Mouse (Mus musculus) lung, adult 2 months (tissue): ENCODE measurements around the gene Commd7. TPM values are rescaled to one million over a fixed set of nuclear protein-coding genes. Genes with fewer than 3 reads are reported as not detected.

Source experiments
- DNase-seq: peaks from one replicate; pipeline ENCODE4 v3.0.0; 2022
- H3K4me1 ChIP-seq: fragments of 200-500 bp; 2 replicates; pipeline ENCODE4 v1.6.1; 2011; ENCODE audit warnings: low read length; ENCODE audit not compliant: control insufficient read depth, insufficient read depth
- H3K4me3 ChIP-seq: fragments of 200-500 bp; replicated peaks from 2 replicates; pipeline ENCODE3; 2011; ENCODE audit warnings: low read depth, mild to moderate bottlenecking, control low read depth, low read length; ENCODE audit errors: extremely low read depth
- CTCF ChIP-seq: fragments of 200-500 bp; IDR thresholded peaks from 2 replicates; pipeline ENCODE4 v1.5.1; 2011; ENCODE audit warnings: mild to moderate bottlenecking, low read length, control low read depth; ENCODE audit not compliant: insufficient read depth
- POLR2A ChIP-seq: fragments of 200-500 bp; IDR thresholded peaks from 2 replicates; pipeline ENCODE4 v1.6.1; 2011; ENCODE audit warnings: low read depth, mild to moderate bottlenecking, control low read depth, low read length, borderline replicate concordance; ENCODE audit errors: extremely low read depth
- WGBS: fragments of 180-500 bp; shearing (Covaris S2); methylation state at CpG from one replicate; pipeline ENCODE4 v1.1.7; 2018; 5-methylcytosine and 5-hydroxymethylcytosine counted together
- polyA plus RNA-seq: library from polyadenylated mRNA; depleted of rRNA; stranded (reverse); fragments of >200 nt; gene quantifications from 2 replicates; pipeline ENCODE4 v1.2.3, GENCODE M21; 2012

The Commd7 gene
- polyA plus RNA-seq, 1 experiment, result 20.5 TPM

DNA sequence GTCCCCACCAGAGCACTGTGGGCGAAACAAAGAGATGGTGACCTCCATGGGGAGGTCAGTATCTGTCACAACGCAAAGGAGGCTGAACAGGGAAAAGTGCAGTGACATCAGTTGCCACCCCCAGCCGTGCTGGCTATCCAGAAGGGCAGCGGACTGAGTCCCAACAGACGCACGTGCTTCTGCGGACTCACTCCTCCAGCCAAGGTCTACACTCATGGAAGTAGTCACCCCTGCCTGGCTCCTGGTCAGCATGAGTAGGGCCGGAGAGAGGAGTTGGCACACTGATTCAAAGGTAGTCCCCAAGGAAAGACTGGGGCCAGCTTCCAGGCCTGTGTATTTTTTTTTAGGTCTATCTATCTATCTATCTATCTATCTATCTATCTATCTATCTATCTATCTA is 23.5 kb downstream of the Commd7 start:
- no peak overlapping the region for H3K4me3 ChIP-seq
- WGBS, result 78% methylated on average over 8 of the region's 8 CpGs
- 0 out of 2 replicates have a peak, but pooled peaks cover 3% of the 10 kb centered on the region for H3K4me1 ChIP-seq
- DNase-seq, result no peak
- no peak for TF ChIP-seq CTCF

DNA sequence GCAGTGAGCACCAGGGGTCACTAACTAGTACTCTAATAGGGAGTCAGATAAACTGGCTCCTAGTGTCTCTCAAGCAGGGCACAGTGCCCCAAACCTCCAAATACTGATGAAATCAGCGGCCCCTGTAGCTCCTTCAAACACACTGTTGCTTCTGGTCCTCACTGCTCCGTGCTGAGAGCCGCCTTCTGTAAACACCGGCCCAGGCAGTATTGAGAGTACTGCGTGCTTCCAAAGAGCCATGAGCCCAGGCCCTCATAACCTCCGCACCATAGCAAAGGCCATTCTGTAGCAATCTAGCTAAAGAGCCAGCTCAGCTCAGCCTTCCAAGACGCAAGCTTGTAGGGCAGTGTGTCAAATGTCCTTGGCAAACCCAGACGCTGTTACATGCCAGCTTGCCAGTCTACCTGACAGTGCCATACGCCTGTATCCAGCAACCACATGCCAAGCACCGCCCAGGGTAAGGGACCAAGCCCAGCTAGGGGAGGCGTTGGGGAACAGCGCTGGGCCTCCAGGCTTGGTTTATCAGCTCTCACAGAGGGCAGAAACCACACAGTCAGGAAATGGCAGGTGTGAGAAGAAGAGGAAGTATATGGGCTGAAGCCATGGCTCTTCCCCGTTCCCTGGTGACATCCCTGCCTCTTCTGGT is 24.6 kb downstream of the Commd7 start:
- TF ChIP-seq CTCF, result no peak
- DNase-seq, result peak; percentile 27
- Histone ChIP-seq H3K4me3 (no peak overlapping the region), H3K4me1 (0 out of 2 replicates have a peak, but pooled peaks cover 3% of the 10 kb centered on the region)
- WGBS, result 51% methylated on average over 13 of the region's 13 CpGs

DNA sequence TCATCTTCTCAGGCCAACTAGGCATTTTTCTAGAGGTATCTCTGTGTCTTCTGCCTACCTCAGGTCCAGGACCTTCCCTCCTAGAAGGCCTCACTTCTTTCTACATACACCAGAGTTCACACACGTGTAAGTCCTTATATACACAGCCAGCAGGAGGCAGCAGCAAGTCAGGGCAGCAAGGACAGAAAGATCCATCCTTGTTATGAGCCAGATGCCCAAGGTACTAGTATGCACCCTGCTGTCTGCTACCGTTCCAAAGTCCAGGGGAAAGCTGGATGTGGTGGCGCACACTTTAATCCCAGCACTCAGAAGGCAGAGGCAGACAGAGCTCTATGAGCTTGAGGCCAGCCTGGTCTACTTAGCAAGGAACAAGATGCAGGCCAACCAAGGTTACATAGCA is 26.2 kb downstream of the Commd7 start:
- no peak overlapping the region for H3K4me3 ChIP-seq
- 0 out of 2 replicates have a peak, but pooled peaks cover 3% of the 10 kb centered on the region for H3K4me1 ChIP-seq
- TF ChIP-seq POLR2A (no peak), CTCF (no peak)
- no peak for DNase-seq
- 81% methylated on average over 3 of the region's 3 CpGs for WGBS

DNA sequence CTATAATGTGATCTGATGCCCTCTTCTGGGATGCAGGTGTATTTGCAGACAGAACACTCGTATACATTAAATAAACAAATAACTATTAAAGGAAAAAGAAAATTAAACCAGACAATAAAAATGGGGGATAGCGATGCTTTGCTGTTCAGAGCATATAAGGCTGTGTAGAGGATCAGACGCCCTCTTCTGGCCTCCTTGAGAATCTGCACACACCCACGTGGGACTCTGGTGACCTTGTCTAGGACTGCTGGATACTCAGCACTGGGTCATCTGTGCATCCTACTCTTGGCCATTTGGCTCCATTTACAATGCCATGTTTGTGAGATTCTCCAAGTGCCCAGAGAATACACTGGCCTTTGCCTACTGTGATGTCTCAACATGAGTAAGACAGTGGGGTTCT is 28.9 kb downstream of the Commd7 start:
- 42% methylated on average over 4 of the region's 4 CpGs for WGBS
- TF ChIP-seq POLR2A (no peak), CTCF (no peak)
- DNase-seq, result no peak
- Histone ChIP-seq H3K4me3 (no peak overlapping the region), H3K4me1 (0 out of 2 replicates have a peak, but pooled peaks cover 3% of the 10 kb centered on the region)

DNA sequence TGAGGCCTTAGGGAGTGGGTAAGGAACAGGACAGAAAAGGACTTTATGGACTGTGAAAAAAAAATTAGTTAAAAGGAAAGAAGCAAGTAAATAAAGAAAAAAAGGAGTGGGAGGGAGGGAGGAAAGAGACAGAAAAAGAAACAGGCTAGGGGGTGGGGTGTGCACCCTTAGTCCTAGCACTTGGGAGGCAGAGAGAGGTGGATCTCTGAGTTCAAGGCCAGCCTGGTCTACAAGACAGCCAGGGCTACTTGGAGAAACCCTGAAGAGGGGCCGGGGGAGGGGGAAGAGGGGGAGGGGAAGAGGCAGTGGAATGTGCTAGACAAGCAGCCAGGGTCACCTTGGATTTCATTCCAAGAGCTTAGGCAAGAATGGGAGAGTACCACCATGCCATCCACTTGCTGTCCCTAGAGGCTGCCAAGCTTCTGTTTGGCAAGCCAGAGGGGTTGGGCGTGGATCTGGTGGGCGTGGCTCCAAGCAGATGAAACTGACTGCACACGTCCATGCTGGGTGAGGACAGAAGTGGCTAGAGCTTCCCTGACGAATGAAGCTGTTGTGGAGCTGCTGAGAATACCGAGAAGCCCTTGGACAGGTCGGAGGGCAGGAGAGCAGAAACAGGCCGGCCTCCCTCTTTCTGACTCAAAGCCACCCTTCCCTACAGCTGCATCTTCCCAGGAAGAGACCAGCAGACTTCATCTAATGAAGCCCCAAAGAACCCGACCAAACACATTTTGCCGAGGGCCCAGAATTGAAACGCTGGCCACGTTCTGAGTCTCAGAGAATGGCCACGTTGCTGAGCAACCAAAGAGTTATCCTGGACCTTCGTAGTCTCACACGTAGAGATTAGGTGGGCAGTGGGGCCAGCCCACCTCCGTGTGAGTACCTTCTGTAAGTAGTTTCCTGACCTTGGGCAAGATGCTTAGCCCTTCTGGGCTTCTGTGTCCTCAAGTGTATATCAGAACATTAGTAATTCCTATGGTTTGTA is 31.6 kb downstream of the Commd7 start:
- 56% methylated on average over 16 of the region's 16 CpGs for WGBS
- TF ChIP-seq POLR2A (no peak), CTCF (no peak)
- DNase-seq, result peak; percentile 33
- H3K4me3 ChIP-seq, result no peak overlapping the region
- H3K4me1 ChIP-seq, result no peaks in the 10 kb centered on the region

DNA sequence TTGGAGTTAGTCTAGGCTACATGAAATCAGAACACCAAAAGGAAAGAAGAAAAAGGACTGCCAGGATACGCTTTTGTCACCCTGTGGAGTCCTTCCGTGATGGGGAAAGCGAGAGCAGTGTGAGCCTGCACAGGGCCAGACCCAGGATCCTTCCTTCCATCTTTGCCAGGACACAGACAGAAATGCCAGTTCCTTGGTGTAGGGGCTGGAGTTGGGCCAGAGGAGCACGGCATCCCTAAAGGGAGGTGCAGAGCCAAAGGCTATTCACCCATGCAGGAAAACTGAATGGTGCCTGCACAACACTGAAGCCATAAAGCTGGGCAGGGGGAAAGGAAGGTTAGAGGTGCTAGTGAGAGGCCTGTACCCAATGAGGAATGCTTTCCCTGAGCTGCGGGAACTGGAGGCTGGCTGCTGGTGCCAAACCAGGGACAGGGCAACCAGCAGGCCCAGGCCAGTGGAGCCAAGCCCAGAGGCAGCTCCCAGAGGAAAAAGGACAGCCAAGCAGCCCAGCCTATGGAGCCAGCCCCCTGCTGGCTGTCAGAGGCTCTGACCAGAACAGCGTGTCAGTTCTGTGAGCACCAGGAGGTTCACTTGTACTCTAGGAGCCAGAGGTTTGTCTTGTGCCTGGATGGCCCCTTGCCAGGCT is 32.4 kb downstream of the Commd7 start:
- no peaks in the 10 kb centered on the region for H3K4me1 ChIP-seq
- DNase-seq, result no peak
- peak; percentile 36; the same call in 1 of the 2 replicates for TF ChIP-seq CTCF
- no peak for TF ChIP-seq POLR2A
- no peak overlapping the region for H3K4me3 ChIP-seq
- WGBS, result 62% methylated on average over 6 of the region's 6 CpGs

DNA sequence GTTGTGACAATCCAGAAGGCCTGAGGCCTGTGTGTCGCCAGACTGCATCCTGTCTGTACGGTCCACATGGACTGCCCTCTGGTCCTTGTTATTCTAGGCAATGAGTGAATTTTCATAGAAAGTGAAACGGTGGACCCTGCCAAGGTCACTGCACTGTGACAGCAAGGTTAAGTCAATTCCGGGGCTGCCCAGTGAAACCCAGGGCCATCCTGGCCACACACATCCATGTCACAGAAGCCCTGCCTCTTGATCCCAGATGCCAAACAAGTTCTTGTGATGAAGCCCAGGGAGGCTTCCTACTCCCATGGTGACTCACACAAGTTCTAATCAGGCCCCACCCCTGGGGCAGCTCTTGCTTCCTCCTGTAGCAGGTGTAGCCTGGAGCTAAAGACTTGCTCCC is 35.0 kb downstream of the Commd7 start:
- no peak overlapping the region for H3K4me3 ChIP-seq
- DNase-seq, result no peak
- WGBS, result 73% methylated on average over 4 of the region's 4 CpGs
- no peaks in the 10 kb centered on the region for H3K4me1 ChIP-seq
- no peak for TF ChIP-seq CTCF
- no peak for TF ChIP-seq POLR2A

DNA sequence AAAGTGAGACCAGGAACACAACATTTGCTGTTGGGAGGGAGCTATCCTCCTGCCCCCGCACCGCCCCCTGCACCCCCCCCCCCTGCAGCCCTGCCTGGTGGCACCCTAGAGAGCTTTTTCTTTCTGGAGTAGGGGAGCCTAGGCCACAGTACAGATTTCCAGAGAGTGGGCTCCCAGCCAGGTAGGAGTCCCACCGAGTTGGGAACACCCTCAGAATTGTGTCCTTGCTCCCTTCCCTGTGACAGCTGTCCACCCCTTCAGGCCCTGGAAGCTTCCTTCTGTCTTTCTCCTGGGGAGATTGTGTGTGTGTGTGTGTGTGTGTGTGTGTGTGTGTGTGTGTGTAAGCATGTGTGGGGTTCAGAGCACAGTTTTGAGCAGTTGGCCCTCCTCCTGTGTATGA is 35.6 kb downstream of the Commd7 start:
- WGBS, result 65% methylated on average over 3 of the region's 3 CpGs
- no peak overlapping the region for H3K4me3 ChIP-seq
- H3K4me1 ChIP-seq, result no peaks in the 10 kb centered on the region
- no peak for TF ChIP-seq CTCF
- TF ChIP-seq POLR2A, result no peak
- DNase-seq, result no peak

DNA sequence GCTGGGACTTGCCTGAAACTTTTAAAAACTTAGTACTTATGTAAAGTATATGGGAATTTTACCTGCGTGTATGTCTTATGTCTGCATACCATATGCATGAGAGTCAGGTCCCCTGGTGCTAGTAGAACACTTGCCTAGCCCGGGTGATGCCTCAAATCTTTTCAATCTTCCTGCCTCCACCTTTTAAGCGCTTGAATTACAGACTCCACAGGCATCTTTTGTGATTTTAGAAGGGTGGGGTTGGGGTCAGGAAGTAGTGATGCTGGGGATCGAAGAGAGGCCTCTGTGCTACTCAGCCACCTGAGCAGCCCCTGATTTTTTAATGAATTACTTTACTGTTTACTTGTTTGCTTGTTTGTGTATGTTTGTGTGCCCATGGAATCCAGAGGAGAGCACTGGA is 37.6 kb downstream of the Commd7 start:
- WGBS, result 72% methylated on average over 4 of the region's 4 CpGs
- no peaks in the 10 kb centered on the region for H3K4me1 ChIP-seq
- DNase-seq, result no peak
- TF ChIP-seq POLR2A, result no peak
- no peak overlapping the region for H3K4me3 ChIP-seq
